Mouse (Mus musculus) spleen, postnatal 36 days (tissue): ENCODE data around the gene Rbms1.

Source experiments
- DNase-seq, 2 experiments: peaks; one replicate each; pipeline ENCODE4 v3.0.0; 2022; ENCODE audit warnings: low spot score in 2 of 2, mixed read lengths in 1 of 2

Gene Rbms1

GRCm38 (mm10) chr2:60962671-60963421 lies at the start of gene Rbms1:
Rbms1 (minus strand) TSS chr2:60963192.
- peak; percentile 4 to 7 for DNase-seq

DNA sequence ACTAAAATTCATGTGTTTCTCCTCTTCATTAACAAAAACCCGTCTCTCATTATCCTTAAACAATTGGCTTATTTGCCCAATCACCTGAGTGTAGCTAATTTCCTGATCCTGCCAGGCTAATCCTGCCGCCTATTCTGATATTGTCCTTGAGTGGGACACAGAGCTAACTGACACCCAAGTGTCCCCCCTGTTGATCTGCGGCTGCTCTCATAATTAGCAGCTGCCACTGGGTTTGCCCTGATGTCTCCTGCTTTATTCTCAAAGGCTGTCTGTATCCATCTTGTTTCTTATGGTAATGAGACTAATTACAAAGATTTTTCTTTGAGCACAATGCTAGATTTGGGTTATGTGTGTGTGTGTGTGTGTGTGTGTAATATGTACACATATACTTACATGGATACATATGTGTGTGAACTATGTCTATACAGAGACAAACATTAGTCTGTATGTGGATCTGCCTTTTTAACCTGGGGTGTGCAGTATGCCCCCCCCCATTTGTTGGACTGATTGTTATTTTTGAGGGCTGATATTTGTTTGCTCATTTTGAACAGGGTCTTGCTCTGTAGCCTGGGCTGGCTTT lies 49.3 kb upstream of the Rbms1 start:
- DNase-seq = no peak

GRCm38 (mm10) chr2:60986286-60986685 lies 23.3 kb upstream of the Rbms1 start:
- no peak for DNase-seq

DNA sequence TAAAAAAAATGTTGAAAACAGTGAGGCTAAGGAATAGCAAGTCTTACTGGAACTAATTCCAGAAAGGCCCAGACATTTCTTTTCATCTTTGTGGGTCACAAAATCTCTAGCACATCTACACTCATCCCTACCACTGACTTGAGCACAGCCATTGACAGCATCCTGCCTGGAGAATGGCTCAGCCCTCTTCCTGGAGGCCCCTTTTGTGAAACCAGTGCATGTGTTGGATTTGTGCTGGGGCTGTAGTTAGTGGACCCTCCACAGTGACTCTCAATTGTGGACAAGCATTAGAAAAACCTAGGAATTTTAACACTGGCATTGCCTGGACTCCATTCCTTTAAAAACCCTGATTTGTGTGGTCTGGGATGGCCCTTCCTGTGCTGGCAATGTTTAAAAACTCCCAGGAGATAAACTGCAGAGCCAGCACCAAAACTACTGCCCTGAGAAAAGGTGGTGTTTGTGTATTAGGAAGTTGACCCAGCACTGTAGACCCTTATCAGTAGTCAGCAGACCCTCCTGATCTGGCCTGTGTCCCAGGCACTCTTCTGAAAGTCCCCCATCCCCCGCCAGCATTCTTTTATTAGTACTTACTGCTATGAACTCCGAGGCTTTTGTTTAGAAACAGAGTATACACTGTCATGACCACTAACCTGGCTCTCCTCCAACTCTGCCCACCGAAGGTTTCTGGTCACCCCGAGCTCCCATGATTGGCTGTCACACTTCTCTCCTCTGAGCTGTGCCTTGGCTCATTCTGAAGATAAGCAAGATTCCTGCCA lies 15.7 kb upstream of the Rbms1 start:
- DNase-seq = no peak

GRCm38 (mm10) chr2:60972189-60972814 lies 9.3 kb upstream of the Rbms1 start:
- no peak for DNase-seq

- no peak for DNase-seq
Observed at GRCm38 (mm10) chr2:60963616-60964015, 624 bp upstream of the Rbms1 start.

- no peak for DNase-seq
Observed at GRCm38 (mm10) chr2:60962001-60962670, 856 bp downstream of the Rbms1 start.

- DNase-seq = no peak
Observed at GRCm38 (mm10) chr2:60961281-60961680, 1.7 kb downstream of the Rbms1 start.

DNA sequence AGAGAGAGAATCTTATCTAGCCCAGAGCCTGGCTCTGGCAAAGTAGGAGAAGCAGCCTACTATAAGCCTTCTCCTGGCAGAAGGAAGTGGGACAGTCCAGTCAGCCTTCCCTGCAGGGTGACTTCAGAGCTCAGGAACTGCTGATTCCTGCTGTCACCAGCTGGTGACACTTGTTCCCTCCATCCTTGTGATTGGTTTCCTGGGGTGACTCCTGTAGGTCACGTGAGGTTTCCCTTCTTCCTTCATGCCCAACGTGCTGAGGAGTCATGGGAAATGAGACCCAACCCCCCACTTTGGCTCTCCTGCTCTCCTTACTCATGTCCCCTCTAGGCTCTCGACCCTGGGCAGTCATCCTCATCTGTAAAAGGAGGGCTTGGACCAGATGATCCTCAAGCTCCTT lies 14.8 kb downstream of the Rbms1 start:
- no peak for DNase-seq

- no peak for DNase-seq
Observed at GRCm38 (mm10) chr2:60947817-60948216, 15.2 kb downstream of the Rbms1 start.

GRCm38 (mm10) chr2:60940454-60940961 lies 22.5 kb downstream of the Rbms1 start:
- no peak for DNase-seq

DNA sequence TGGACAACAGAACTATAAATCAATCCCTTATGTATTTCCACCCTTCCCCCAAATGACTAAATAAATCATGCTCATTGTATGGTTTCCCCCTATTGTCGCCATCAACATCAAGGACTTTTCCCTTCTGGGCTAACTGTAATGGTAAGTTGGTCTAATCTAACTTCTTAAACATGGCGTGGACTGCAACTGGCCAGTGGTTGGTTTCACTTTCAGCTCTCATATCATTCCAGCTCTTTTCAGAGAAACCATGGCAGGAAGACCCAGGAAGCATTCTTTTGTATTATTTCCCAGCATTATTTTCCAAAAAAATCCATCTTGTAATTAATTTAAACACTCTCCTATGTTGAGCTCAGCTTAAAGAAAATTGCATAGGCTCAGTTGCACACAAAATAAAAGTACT lies 23.0 kb downstream of the Rbms1 start:
- DNase-seq = no peak

- no peak for DNase-seq
Observed at GRCm38 (mm10) chr2:60936910-60937309, 26.1 kb downstream of the Rbms1 start.

DNA sequence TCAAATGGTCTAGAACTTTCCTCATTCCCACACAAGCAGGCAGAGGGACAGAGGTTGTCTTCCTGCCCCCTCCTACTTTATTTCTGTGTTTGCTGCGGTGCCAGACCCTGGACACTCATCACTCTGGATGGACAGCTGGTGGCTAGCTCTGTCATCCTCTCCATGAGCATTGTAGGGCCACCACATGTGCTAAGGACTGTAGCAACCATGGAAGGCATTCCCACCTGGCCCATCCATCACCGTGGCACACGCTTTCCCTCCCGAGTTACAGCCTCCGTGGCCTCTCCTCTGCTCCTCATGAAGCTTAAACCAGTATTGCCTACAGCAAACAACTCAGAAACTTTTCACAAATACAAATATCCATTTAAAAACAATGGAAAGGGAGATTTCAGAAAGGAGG lies 34.0 kb downstream of the Rbms1 start:
- no peak for DNase-seq

DNA sequence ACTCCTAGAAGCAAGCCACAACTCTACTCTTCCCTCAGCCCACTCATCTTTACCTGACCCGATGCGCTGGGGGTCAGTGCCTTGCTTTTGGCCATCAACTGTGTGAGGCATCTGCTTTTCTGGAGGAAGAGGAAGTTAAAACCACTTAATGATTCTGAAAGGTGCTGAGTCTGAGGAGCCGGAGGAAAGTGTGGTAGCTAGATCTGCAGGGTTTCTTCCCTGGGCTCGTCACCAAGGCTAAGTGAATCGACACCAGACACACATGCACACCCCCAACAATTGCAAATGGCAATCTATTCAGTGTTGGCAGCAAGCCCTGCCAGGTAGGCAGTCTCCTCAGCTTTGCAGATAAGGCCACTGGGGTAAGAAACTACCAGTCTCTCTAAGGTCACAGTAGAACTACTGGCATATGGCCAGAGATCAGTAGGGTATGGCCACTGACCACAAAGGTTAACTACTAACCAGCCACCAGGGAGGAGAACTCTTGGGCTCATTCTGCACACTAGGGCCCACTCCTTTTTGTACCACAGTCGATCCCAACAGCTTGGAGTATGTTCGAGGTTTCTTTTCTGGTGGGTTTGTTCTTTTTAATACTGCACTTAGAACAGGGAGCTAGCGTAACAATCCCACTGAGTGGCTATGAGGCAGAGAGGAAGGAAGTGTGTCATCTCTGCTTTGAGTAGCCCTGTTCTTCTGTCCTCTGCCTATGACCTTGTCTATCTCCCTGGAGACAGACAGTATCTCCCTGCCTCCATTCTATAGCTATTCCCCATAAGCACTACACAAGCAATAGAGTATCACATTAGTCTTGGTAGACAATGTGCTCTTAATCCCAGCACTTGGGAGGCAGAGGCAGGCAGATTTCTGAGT lies 34.9 kb downstream of the Rbms1 start:
- DNase-seq = no peak

GRCm38 (mm10) chr2:60925063-60925462 lies 37.9 kb downstream of the Rbms1 start:
- no peak for DNase-seq

- DNase-seq = no peak
Observed at GRCm38 (mm10) chr2:60923756-60924544, 39.0 kb downstream of the Rbms1 start.

- DNase-seq = no peak
Observed at GRCm38 (mm10) chr2:60923111-60923510, 39.9 kb downstream of the Rbms1 start.

GRCm38 (mm10) chr2:60922351-60922750 lies 40.6 kb downstream of the Rbms1 start:
- DNase-seq = no peak

- DNase-seq = no peak
Observed at GRCm38 (mm10) chr2:60920076-60920475, 42.9 kb downstream of the Rbms1 start.
